Mouse (Mus musculus) skeletal muscle tissue, adult 2 months (tissue): Measurements from ENCODE around the gene Gripap1.
"Not testable (repeated sequence)": the region's sequence is repeated elsewhere in the genome, so short reads cannot be mapped to it uniquely, and the experiment has no call there.

Experiments
- DNase-seq: peaks from one replicate; pipeline ENCODE4 v3.0.0-alpha.2; 2012; ENCODE audit warnings: low read depth, low spot score

The Gripap1 gene

DNA sequence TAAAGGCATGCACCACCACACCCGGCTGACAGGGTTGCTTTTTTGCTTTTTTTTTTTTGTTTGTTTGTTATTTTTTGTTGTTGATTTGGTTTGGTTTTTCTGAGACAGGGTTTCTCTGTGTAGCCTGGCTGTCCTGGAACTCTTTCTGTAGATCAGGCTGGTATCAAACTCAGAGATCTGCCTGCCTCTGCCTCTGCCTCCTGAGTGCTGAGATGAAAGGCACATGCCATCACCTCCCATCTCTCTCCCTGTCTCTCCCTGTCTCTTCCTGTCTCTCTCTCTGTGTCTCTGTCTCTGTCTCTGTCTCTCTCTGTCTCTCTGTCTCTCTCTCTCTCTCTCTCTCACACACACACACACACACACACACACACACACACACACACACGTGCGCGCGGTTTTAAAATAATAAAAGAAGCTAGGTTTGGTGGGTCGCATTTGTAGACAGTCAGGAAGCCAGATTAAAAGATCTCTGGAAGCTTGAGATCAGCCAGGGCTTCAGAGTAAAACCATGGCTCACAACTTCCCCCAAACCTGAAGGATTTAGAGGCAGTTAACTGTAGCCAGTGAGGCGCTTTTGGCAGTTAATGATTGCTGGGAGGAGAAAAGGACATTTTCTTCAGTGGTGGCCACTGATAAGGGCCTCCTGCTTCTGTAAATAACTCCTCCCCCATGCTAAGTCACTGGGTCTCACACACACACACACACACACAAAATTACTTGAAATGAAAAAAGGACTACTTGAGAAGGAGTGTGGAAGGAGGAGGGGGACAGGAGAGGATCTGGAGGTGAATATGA is 10.9 kb upstream of the Gripap1 start:
- no peak for DNase-seq

- no peak for DNase-seq
Measured at GRCm38 (mm10) chrX:7779294-7779693, 10.3 kb upstream of the Gripap1 start.

GRCm38 (mm10) chrX:7782603-7783092 is 6.9 kb upstream of the Gripap1 start:
- DNase-seq, result no peak

- no peak for DNase-seq
Measured at GRCm38 (mm10) chrX:7790309-7790708, 744 bp downstream of the Gripap1 start.

DNA sequence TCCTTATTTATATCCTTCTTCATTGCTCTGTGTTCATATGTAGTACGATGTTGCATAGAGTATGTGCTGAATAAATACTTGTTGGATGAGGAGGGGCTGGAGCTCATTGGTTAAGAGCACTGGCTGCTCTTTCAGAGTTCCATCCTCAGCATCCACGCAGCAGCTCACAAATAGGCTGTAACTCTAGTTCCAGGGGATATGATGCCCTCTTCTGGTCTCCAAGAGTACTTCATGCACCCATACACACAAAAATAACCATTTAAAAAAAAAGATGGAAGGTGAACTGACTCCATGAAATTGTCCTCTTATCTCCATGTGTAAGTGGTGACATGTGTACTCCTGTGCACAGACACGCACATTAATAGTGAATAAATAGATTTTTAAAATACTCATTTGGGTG is 3.8 kb downstream of the Gripap1 start:
- no peak for DNase-seq

- DNase-seq, result no peak
Measured at GRCm38 (mm10) chrX:7795016-7795415, 5.5 kb downstream of the Gripap1 start.

DNA sequence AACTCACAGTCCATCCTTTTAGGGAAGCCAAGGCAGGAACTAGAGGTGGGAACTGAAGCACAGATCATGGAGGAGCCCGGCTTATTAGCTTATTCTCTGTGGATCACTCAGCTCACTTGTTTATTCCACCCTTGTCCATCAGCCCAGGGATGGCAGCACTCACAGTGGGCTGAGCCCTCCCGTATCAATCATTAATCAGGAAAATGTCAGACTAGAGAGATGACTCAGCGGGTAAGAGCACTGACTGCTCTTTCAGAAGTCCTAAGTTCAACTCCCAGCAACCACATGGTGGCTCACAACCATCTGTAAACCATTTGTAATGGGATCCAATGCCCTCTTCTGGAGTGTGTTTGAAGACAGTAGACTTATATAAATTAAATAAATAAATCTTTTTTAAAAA is 7.8 kb downstream of the Gripap1 start:
- no peak for DNase-seq

DNA sequence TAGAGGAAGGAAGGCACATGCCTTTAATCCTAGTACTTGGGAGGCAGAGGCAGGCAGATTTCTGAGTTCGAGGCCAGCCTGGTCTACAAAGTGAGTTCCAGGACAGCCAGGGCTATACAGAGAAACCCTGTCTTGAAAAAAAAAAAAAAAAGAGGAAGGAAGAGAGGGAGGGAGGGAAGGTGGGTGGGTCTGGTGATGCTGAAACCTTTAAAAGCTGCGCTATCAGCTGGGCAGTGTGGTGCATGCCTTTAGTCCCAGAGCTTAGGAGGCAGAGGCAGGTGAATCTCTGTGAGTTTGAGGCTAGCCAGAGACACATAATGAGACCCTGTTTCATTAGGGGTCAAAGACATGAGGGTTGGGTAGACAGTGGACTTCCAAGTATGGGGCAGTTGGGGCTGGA is 12.6 kb downstream of the Gripap1 start:
- not testable (repeated sequence) for DNase-seq

GRCm38 (mm10) chrX:7815016-7815415 is 25.5 kb downstream of the Gripap1 start:
- not testable (repeated sequence) for DNase-seq

DNA sequence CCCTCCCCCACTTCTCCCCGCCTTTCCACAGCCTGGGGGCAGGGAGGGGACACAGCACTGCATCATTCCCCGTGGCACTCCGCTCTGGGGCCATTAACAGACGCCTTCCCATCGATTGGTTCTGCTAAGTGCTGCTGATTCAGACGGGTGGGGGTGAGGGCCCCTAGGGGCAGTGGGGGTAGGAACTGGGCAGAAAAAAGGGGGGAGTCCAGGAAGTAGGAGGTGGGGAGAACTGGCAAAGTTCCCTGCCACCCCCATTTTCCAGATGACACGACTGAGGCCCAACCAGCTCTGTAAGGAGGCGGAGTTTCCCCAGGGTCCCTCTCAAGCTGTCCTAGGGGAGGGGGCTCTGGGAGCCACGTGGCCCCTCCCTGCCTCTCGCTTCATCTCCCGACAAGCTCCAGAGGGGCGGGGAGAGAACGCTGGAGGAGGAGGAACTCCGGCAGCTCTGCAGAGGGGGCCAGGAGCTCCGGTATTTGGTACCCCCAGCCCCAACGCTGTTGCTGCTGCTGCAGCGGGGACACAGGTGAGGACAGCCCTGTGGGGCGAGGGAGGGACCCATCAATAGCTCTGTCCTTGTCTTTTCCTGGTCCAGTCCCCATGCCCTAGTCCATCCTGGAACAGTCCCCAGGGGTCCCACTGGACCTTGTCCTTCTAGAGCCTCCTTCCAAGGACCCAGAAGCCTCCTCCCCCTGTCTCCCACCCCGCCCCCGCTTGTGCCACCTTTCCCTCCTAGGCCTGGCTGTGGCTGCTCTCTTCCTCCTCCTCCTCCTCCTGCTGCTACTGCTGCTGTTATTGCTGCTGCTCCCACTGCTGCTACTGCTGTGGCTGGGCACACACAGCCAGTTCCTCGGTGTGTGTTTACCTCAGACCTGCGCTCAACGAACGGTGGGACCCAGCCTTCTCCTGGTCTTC is 32.6 kb downstream of the Gripap1 start, which contains the start of gene Kcnd1:
Gene Kcnd1 (plus strand): TSS at position 425 of the 915 bp plus-strand sequence.
- DNase-seq, result peak; percentile 23

DNA sequence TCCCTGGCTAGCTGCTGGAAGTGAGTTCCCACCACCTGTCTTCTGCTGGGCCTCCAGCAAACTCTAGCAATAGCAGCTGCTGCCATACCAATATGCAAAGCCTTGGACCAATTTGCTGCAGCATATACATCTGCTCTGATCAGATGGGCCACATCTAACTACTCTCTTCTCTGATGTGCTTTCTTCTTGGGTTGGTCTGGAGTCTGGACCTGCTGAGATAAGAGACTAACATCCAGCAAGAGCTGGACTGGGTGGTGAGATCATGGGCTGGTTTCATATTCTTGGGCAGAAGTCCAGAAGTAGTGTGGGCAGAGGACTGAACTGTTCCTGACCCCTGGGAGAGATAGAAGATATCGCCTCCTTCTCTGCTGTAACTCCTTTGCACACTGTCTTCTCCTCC is 47.6 kb downstream of the Gripap1 start:
- DNase-seq, result peak; percentile 16

DNA sequence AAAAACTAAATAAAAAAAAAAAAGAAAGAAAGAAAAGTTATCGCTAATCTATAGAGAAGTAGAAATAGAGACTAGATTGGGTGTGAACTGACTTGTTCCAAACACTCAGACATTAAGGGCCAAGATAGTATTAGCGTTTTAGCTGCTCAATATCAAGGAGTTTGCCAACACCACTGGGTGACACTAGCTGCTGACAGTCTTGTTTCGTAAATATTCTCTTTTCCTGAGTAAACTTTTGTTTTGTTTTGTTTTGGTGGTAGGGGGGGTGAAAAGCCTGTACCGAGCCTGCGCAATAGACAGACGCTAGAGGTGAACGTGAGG is 51.2 kb downstream of the Gripap1 start:
- DNase-seq, result no peak

DNA sequence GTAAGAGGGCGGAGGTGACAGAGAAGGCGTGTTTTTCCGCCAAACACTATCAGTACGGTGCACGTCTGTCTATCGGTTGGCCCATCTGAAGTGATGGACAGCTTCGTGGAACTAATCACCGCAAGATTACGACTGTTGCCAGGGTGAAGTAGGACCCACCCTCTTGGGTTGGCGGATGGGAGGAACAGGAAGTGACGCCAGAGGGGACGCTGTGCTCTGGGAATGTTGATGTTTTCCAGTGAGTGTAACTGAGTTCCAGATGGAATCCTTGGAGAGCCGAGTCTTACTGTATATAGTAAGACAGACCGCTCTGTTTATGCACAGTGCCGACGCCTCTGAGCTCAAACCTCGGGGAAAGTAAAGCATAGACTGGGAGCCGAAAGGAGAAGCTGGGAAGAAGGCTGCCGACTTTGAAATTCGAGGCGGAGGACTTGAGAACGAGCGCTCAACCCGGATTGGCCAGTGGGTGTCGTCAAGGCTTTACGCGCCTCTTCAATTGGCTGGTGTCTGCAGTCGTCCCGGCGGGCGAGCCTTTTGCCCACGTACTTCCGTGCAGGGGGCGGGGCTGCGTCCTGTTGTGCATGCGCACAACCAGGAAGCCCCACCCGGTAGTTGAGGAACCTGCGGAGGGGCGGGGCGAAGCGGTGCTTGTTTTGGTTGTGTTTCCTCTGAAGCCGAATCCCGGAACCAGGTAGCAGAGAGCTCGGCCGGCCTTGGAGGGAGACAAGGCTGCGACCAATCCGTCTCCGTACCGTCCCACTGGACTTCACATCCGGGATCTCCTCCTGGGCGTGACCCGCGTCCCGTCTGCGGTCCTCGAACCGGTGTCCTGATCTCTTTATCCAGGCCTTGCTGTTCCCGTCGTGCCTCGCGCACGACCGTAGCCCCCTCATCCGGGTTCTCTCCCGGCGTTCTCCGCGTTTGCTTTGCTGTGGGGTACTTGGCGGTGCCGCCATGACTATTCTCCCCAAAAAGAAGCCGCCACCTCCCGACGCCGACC is 51.9 kb downstream of the Gripap1 start, which contains the start of gene Otud5:
Gene Otud5 (plus strand): TSS at position 202 of the 1,000 bp plus-strand sequence.
- peak; percentile 95 for DNase-seq

GRCm38 (mm10) chrX:7842318-7842717 is 52.8 kb downstream of the Gripap1 start:
- DNase-seq, result no peak

- DNase-seq, result no peak
Measured at GRCm38 (mm10) chrX:7847845-7848244, 58.3 kb downstream of the Gripap1 start.

DNA sequence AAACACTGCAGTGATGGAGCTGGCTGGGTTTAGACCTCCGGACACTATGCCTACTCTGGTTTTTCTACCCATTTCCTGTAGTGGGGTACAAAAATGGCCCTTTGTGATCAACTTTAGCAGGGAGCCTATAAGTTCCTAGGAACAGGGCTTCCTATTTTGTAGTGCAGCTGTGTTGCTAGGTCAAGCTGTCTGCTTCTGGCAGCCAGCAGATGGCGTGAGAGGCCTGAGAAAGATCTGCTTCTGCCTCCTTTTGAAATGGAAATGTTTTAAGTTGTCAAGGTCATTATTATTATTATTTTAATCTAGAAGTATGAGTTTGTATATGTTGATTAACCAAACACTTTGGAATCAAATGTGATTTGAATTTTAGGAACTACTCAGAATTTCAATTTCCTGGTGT is 65.0 kb downstream of the Gripap1 start:
- no peak for DNase-seq

GRCm38 (mm10) chrX:7859191-7859753 is 69.7 kb downstream of the Gripap1 start:
- no peak for DNase-seq

DNA sequence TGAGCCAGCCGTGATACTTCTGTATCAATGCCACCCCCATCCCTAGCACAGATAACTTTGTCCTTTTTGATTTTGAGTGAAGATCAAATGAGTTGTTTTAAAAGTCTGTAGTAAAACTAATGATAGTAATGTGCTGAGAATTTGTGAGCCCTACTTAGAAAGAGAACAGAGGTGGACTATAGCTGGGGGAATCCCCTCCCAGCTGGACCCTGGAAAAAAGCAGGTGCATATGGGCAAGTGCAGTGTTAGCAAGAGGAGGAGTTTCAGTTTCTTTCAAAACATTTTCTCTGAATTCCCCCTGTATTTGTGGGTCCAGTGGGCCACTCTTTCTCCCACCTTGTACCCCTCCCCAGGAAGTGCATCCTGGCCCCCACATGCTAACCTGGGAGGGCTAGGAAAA is 73.6 kb downstream of the Gripap1 start:
- no peak for DNase-seq

DNA sequence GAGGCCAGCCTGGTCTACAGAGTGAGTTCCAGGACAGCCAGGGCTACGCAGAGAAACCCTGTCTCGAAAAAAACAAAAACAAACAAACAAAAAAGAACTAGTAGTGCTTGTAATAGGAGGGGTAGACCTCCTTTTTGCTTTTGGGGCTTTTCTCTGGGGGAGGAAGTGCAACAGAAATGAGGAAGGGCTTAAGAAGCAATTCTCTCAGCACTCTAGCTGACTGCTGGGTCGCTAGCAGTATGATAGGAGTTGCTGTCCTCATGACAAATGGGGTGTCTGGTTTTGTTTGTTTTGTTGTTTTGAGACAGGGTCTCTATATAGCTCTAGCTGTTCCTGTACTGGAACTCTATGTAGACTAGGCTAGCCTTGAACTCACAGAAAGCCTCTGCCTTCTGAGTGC is 75.0 kb downstream of the Gripap1 start:
- DNase-seq, result no peak

- DNase-seq, result no peak
Measured at GRCm38 (mm10) chrX:7865343-7865742, 75.8 kb downstream of the Gripap1 start.

- DNase-seq, result no peak
Measured at GRCm38 (mm10) chrX:7865786-7866185, 76.2 kb downstream of the Gripap1 start.
